Mouse (Mus musculus): ENCODE measurements around the gene Col9a1. TPM values are rescaled to one million over a fixed set of nuclear protein-coding genes. Genes with fewer than 3 reads are reported as not detected.

Gene Col9a1
- not detected in 2 replicates for polyA plus RNA-seq (2012; rRNA removed; ENCODE audit: low replicate concordance)

GRCm38 (mm10) chr1:24177224-24177851 lies at the start of gene Col9a1:
Gene Col9a1 (plus strand): TSS chr1:24177610.

Other genes starting within 250 kb of the Col9a1 start
- 16.0 and 22.2 TPM in 2 replicates for gene Sdhaf4, start 172.0 kb upstream of the Col9a1 start, polyA plus RNA-seq (2012; rRNA removed; ENCODE audit: low replicate concordance)
- 5.3 and 9.7 TPM in 2 replicates for gene Fam135a, start 77.3 kb upstream of the Col9a1 start, polyA plus RNA-seq (2012; rRNA removed; ENCODE audit: low replicate concordance)